Mouse (Mus musculus) ES-E14 (cell line): Measurements from ENCODE around the gene Smyd3. TPM values are rescaled to one million over a fixed set of nuclear protein-coding genes. Genes with fewer than 3 reads are reported as not detected.

Experiments
- DNase-seq: peaks from one replicate; pipeline ENCODE4 v3.0.0-alpha.2; 2013; ENCODE audit warnings: low read depth, low spot score
- H3K27ac ChIP-seq: 2 replicates; pipeline ENCODE4 v1.5.1; 2012; ENCODE audit warnings: low read depth, mild to moderate bottlenecking, low read length, moderate library complexity, mixed read lengths; ENCODE audit not compliant: poor library complexity, insufficient read depth, severe bottlenecking
- H3K36me3 ChIP-seq: 2 replicates; pipeline ENCODE4 v1.6.1; 2012; ENCODE audit warnings: mild to moderate bottlenecking, low read length, moderate library complexity, mixed read lengths; ENCODE audit not compliant: control insufficient read depth, poor library complexity, insufficient read depth, severe bottlenecking
- H3K4me1 ChIP-seq, 2 experiments: fragments of 150-350 bp in 1 of 2; sonication (generic) in 1 of 2; 2 replicates each; pipeline ENCODE4 v1.6.1; 2012; ENCODE audit warnings: low read length in 2 of 2, mild to moderate bottlenecking in 1 of 2, mixed read lengths in 1 of 2; ENCODE audit not compliant: control insufficient read depth in 2 of 2, insufficient read depth in 2 of 2, poor library complexity in 1 of 2
- H3K4me3 ChIP-seq, 2 experiments: fragments of 150-350 bp in 1 of 2; sonication (generic) in 1 of 2; 2 replicates each; pipeline ENCODE4 v1.5.1; 2012; ENCODE audit warnings: low read length in 2 of 2, low read depth in 1 of 2, mild to moderate bottlenecking in 1 of 2, mixed read lengths in 1 of 2; ENCODE audit not compliant: insufficient read depth in 1 of 2, poor library complexity in 1 of 2, severe bottlenecking in 1 of 2
- H3K9ac ChIP-seq: 2 replicates; pipeline ENCODE4 v1.6.1; 2012; ENCODE audit warnings: low read depth, mild to moderate bottlenecking, low read length, mixed read lengths; ENCODE audit not compliant: poor library complexity, insufficient read depth, severe bottlenecking
- H3K9me3 ChIP-seq: fragments of 150-350 bp; sonication (generic); 2 replicates; pipeline ENCODE4 v1.6.1; 2012; ENCODE audit warnings: low read depth, mild to moderate bottlenecking, low read length; ENCODE audit not compliant: control insufficient read depth, insufficient read depth
- CHD2 ChIP-seq: IDR thresholded peaks from 2 replicates; pipeline ENCODE4 v1.6.1; 2014; ENCODE audit warnings: mild to moderate bottlenecking, low read depth, low read length, inconsistent platforms
- HCFC1 ChIP-seq: IDR thresholded peaks from 2 replicates; pipeline ENCODE4 v1.6.1; 2012; ENCODE audit warnings: low read length, inconsistent platforms, borderline replicate concordance; ENCODE audit not compliant: insufficient read depth
- MAFK ChIP-seq: IDR thresholded peaks from 2 replicates; pipeline ENCODE4 v1.6.1; 2014; ENCODE audit warnings: mild to moderate bottlenecking, low read depth, low read length, inconsistent platforms; ENCODE audit not compliant: insufficient read depth
- ZC3H11A ChIP-seq: IDR thresholded peaks from 2 replicates; pipeline ENCODE4 v1.6.1; 2012; ENCODE audit warnings: low read depth, mild to moderate bottlenecking, inconsistent platforms, low read length, borderline replicate concordance
- ZNF384 ChIP-seq: IDR thresholded peaks from 2 replicates; pipeline ENCODE4 v1.6.1; 2012; ENCODE audit warnings: low read depth, low read length, inconsistent platforms
- in situ Hi-C, 2 experiments: fragments of 600-800 bp; cut with MboI; formaldehyde crosslinking; loops; one replicate each; pipeline ENCODE4 v1.15.1; 2025; ENCODE audit warnings: low sequenced_read_pairs in 2 of 2, inconsistent platforms in 1 of 2; ENCODE audit not compliant: unreplicated experiment in 2 of 2
- total RNA-seq: library from RNA; depleted of rRNA; stranded (reverse); fragments of 300-350 nt; gene quantifications from 2 replicates; pipeline ENCODE4 v1.2.3, GENCODE M21; 2012

Smyd3 gene
- total RNA-seq, 1 experiment, result 18.3 TPM

- DNase-seq, result no peak
- Histone ChIP-seq H3K4me3 (no peak overlapping the region), H3K4me1 (peaks cover 0 to 4% of the 10 kb centered on the region in 2 experiments; a peak in 2 of 4 replicates), H3K36me3 (no peaks in the 10 kb centered on the region), H3K9ac (no peak overlapping the region), H3K27ac (no peak overlapping the region), H3K9me3 (no peaks in the 10 kb centered on the region)
- in situ Hi-C loops, result no loop called here
- TF ChIP-seq MAFK, result no peak
- TF ChIP-seq HCFC1, result no peak
- no peak for TF ChIP-seq ZNF384
- no peak for TF ChIP-seq CHD2
- no peak for TF ChIP-seq ZC3H11A
These were observed 309.8 kb downstream of the Smyd3 start for GRCm38 (mm10) chr1:179207846-179208595.

- in situ Hi-C loops, result no loop called here
- Histone ChIP-seq H3K4me1 (peaks cover 0 to 4% of the 10 kb centered on the region in 2 experiments; a peak in 2 of 4 replicates), H3K9me3 (no peaks in the 10 kb centered on the region), H3K36me3 (no peaks in the 10 kb centered on the region), H3K9ac (no peak overlapping the region), H3K4me3 (no peak overlapping the region), H3K27ac (no peak overlapping the region)
- TF ChIP-seq ZC3H11A (no peak), CHD2 (no peak), HCFC1 (no peak), MAFK (no peak), ZNF384 (no peak)
- DNase-seq, result no peak
These were observed 310.6 kb downstream of the Smyd3 start for GRCm38 (mm10) chr1:179207180-179207741.

GRCm38 (mm10) chr1:179198517-179199200 is 319.2 kb downstream of the Smyd3 start:
- TF ChIP-seq ZC3H11A (no peak), HCFC1 (no peak), CHD2 (no peak), ZNF384 (no peak), MAFK (no peak)
- in situ Hi-C loops, result no loop called here
- peaks cover 6 to 15% of the 10 kb centered on the region in 2 experiments; a peak in 3 of 4 replicates for H3K4me1 ChIP-seq
- peak overlapping the region; percentile 46; the same call in 1 of the 2 replicates for H3K27ac ChIP-seq
- peak; percentile 54 for DNase-seq
- H3K9me3 ChIP-seq, result no peaks in the 10 kb centered on the region
- no peaks in the 10 kb centered on the region for H3K36me3 ChIP-seq
- H3K4me3 ChIP-seq, result no peak overlapping the region
- no peak overlapping the region for H3K9ac ChIP-seq

DNA sequence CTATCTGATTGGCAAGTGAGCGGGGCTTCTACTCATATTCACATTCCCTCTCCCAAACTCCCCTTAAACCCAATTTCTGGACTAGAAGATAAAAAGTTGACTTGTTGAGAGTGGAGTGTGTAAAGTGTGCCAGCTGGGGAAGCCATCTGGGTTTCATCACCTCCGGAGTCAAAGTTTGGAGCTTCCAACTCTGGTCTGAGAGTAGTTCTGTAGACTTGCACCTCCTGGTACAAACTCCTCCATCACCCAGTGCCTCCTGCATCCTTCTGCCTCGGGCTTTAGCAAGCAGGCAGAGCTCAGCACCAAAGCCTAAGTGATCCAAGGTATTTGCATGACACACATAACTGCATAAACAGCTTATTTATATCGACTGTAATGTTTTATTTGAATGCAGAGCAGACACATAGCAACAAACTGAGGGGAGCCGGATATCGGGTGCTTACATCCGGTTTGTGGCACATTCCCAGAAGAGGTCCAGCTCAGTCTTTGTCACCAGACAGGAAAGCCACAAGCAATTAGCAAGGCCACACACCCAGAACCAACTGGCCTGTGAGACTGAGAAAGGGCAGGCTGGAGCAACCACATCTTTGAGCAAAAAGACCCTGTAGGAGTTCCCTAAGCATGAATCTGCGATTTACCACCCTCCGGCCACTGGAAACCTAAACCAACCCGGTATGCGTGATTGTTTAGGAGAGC is 319.9 kb downstream of the Smyd3 start:
- TF ChIP-seq CHD2, result no peak
- TF ChIP-seq HCFC1, result no peak
- no peak for TF ChIP-seq MAFK
- TF ChIP-seq ZNF384, result no peak
- TF ChIP-seq ZC3H11A, result no peak
- no peak overlapping the region; the same call in 1 of the 2 replicates for H3K27ac ChIP-seq
- H3K9ac ChIP-seq, result no peak overlapping the region

More for the DNA sequence above, 319.9 kb downstream of the Smyd3 start:
- in situ Hi-C loops, result no loop called here
- Histone ChIP-seq H3K9me3 (no peaks in the 10 kb centered on the region), H3K4me3 (no peak overlapping the region), H3K36me3 (no peaks in the 10 kb centered on the region), H3K4me1 (peaks cover 6 to 15% of the 10 kb centered on the region in 2 experiments; a peak in 3 of 4 replicates)
- DNase-seq, result no peak
